Mouse (Mus musculus) lung, adult 10 weeks (tissue): Measurements from ENCODE around the gene Arhgap32. TPM values are rescaled to one million over a fixed set of nuclear protein-coding genes. Genes with fewer than 3 reads are reported as not detected.

Source experiments
- polyA plus RNA-seq: library from polyadenylated mRNA; stranded (reverse); fragments of 350-450 nt; fragmentation: Illumina TruSeq; extraction: RNeasy Lipid Tissue Mini Kit (QIAGEN cat#74804); gene quantifications from one replicate; pipeline ENCODE4 v1.2.3, GENCODE M21; 2014; ENCODE audit warnings: low read depth, low replicate concordance; ENCODE audit not compliant: insufficient read depth

Arhgap32 gene
- polyA plus RNA-seq, result 1.5 TPM

GRCm38 (mm10) chr9:32115786-32116185 lies at the start of gene Arhgap32:
TSS of gene Arhgap32 (plus strand) at chr9:32116136.

Other genes with a start within 250 kb of the Arhgap32 start
- gene Barx2, start 202.7 kb upstream of the Arhgap32 start, polyA plus RNA-seq, result 2.0 TPM
- gene Kcnj5, start 228.2 kb downstream of the Arhgap32 start, polyA plus RNA-seq, result 1.7 TPM